Mouse (Mus musculus) liver, adult 2 months (tissue): Measurements from ENCODE around the gene Pih1d1. TPM values are rescaled to one million over a fixed set of nuclear protein-coding genes. Genes with fewer than 3 reads are reported as not detected.

Source experiments
- DNase-seq: peaks from one replicate; pipeline ENCODE4 v3.0.0-alpha.2; 2011; ENCODE audit warnings: low read depth, low spot score; ENCODE audit errors: extremely low read depth
- H3K27ac ChIP-seq: fragments of 200-500 bp; replicated peaks from 2 replicates; pipeline ENCODE4 v1.5.1; 2012; ENCODE audit warnings: low read depth, mild to moderate bottlenecking, control low read depth, inconsistent platforms, low read length; ENCODE audit not compliant: insufficient read depth
- H3K27me3 ChIP-seq: fragments of 200-500 bp; 2 replicates; pipeline ENCODE4 v1.6.1; 2012; ENCODE audit warnings: mild to moderate bottlenecking, moderate library complexity, low read length, inconsistent platforms; ENCODE audit not compliant: control insufficient read depth, insufficient read depth
- H3K36me3 ChIP-seq: fragments of 200-500 bp; 2 replicates; pipeline ENCODE4 v1.6.1; 2012; ENCODE audit warnings: low read length, inconsistent platforms; ENCODE audit not compliant: control insufficient read depth, insufficient read depth
- H3K4me1 ChIP-seq: fragments of 200-500 bp; 2 replicates; pipeline ENCODE4 v1.6.1; 2011; ENCODE audit warnings: low read length; ENCODE audit not compliant: control insufficient read depth, insufficient read depth
- H3K4me3 ChIP-seq: fragments of 200-500 bp; 2 replicates; pipeline ENCODE4 v1.5.1; 2011; ENCODE audit warnings: low read depth, mild to moderate bottlenecking, control low read depth, low read length, moderate library complexity; ENCODE audit not compliant: insufficient read depth
- H3K79me2 ChIP-seq: fragments of 200-500 bp; 2 replicates; pipeline ENCODE4 v1.6.1; 2012; ENCODE audit warnings: inconsistent platforms, mild to moderate bottlenecking, low read length, moderate library complexity; ENCODE audit not compliant: control insufficient read depth, insufficient read depth
- H3K9ac ChIP-seq: fragments of 200-500 bp; 2 replicates; pipeline ENCODE4 v1.6.1; 2012; ENCODE audit warnings: low read depth, mild to moderate bottlenecking, control low read depth, inconsistent platforms, low read length
- CTCF ChIP-seq: fragments of 200-500 bp; IDR thresholded peaks from 2 replicates; pipeline ENCODE4 v1.5.1; 2011; ENCODE audit warnings: low read depth, low read length, control low read depth
- POLR2A ChIP-seq: fragments of 200-500 bp; IDR thresholded peaks from 2 replicates; pipeline ENCODE4 v1.6.1; 2011; ENCODE audit warnings: low read length, control low read depth; ENCODE audit not compliant: insufficient read depth; ENCODE audit errors: extremely low read depth
- WGBS: fragments of 180-500 bp; shearing (Covaris S2); methylation state at CpG from one replicate; pipeline ENCODE4 v1.1.7; 2018; 5-methylcytosine and 5-hydroxymethylcytosine counted together
- polyA plus RNA-seq: library from polyadenylated mRNA; depleted of rRNA; stranded (reverse); fragments of >200 nt; gene quantifications from 2 replicates; pipeline ENCODE4 v1.2.3, GENCODE M21; 2012
- total RNA-seq: library from RNA; depleted of rRNA; stranded (reverse); fragments of >200 nt; gene quantifications from 2 replicates; pipeline ENCODE4 v1.2.3, GENCODE M21; 2014

The Pih1d1 gene
- total and polyA plus RNA-seq, 2 experiments = 48.0 to 62.1 TPM

- H3K9ac ChIP-seq = no peak overlapping the region
- TF ChIP-seq POLR2A (no peak), CTCF (no peak)
- H3K27me3 ChIP-seq = peaks cover 10% of the 10 kb centered on the region; the same call in 1 of the 2 replicates
- WGBS = 49% methylated on average over 8 of the region's 8 CpGs
- no peaks in the 10 kb centered on the region for H3K4me1 ChIP-seq
- no peak overlapping the region for H3K4me3 ChIP-seq
- no peaks in the 10 kb centered on the region for H3K36me3 ChIP-seq
- DNase-seq = no peak
- H3K79me2 ChIP-seq = no peaks in the 10 kb centered on the region
- no peak overlapping the region for H3K27ac ChIP-seq
Measured at GRCm38 (mm10) chr7:45191803-45192363, 37.8 kb downstream of the Pih1d1 start.

GRCm38 (mm10) chr7:45192585-45193310 is 38.6 kb downstream of the Pih1d1 start:
- no peak overlapping the region for H3K9ac ChIP-seq
- 80% methylated on average over 7 of the region's 7 CpGs for whole genome bisulfite sequencing
- TF ChIP-seq CTCF (no peak), POLR2A (no peak)
- H3K79me2 ChIP-seq = no peaks in the 10 kb centered on the region
- H3K4me1 ChIP-seq = no peaks in the 10 kb centered on the region
- no peak overlapping the region for H3K27ac ChIP-seq
- H3K4me3 ChIP-seq = no peak overlapping the region
- peaks cover 10% of the 10 kb centered on the region; the same call in 1 of the 2 replicates for H3K27me3 ChIP-seq
- DNase-seq = no peak
- no peaks in the 10 kb centered on the region for H3K36me3 ChIP-seq

- TF ChIP-seq POLR2A = no peak
- TF ChIP-seq CTCF = no peak
- WGBS = 76% methylated on average over 4 of the region's 5 CpGs
- H3K4me1 ChIP-seq = no peaks in the 10 kb centered on the region
- H3K36me3 ChIP-seq = no peaks in the 10 kb centered on the region
- no peaks in the 10 kb centered on the region for H3K79me2 ChIP-seq
- no peak overlapping the region for H3K9ac ChIP-seq
- no peak for DNase-seq
- no peak overlapping the region for H3K27ac ChIP-seq
- H3K4me3 ChIP-seq = no peak overlapping the region
- H3K27me3 ChIP-seq = peaks cover 10% of the 10 kb centered on the region; the same call in 1 of the 2 replicates
Measured at GRCm38 (mm10) chr7:45193406-45193805, 39.3 kb downstream of the Pih1d1 start.

- no peaks in the 10 kb centered on the region for H3K79me2 ChIP-seq
- no peak for DNase-seq
- no peak overlapping the region for H3K9ac ChIP-seq
- peaks cover 9% of the 10 kb centered on the region; the same call in 1 of the 2 replicates for H3K27me3 ChIP-seq
- no peaks in the 10 kb centered on the region for H3K36me3 ChIP-seq
- H3K4me3 ChIP-seq = no peak overlapping the region
- H3K4me1 ChIP-seq = no peaks in the 10 kb centered on the region
- 85% methylated on average over 17 of the region's 17 CpGs for WGBS
- no peak overlapping the region for H3K27ac ChIP-seq
- TF ChIP-seq CTCF (no peak), POLR2A (no peak)
Measured at GRCm38 (mm10) chr7:45193871-45194785, 40.0 kb downstream of the Pih1d1 start.

- Histone ChIP-seq H3K27me3 (0 out of 2 replicates have a peak, but pooled peaks cover 3% of the 10 kb centered on the region), H3K36me3 (no peaks in the 10 kb centered on the region), H3K4me3 (no peak overlapping the region), H3K4me1 (no peaks in the 10 kb centered on the region), H3K79me2 (no peaks in the 10 kb centered on the region), H3K9ac (no peak overlapping the region), H3K27ac (no peak overlapping the region)
- no peak for TF ChIP-seq CTCF
- TF ChIP-seq POLR2A = no peak
- WGBS = 81% methylated on average over 13 of the region's 13 CpGs
- no peak for DNase-seq
Measured at GRCm38 (mm10) chr7:45195341-45196175, 41.5 kb downstream of the Pih1d1 start.
